Mouse (Mus musculus): ENCODE results near the gene Rgp1.

Gene Rgp1

DNA sequence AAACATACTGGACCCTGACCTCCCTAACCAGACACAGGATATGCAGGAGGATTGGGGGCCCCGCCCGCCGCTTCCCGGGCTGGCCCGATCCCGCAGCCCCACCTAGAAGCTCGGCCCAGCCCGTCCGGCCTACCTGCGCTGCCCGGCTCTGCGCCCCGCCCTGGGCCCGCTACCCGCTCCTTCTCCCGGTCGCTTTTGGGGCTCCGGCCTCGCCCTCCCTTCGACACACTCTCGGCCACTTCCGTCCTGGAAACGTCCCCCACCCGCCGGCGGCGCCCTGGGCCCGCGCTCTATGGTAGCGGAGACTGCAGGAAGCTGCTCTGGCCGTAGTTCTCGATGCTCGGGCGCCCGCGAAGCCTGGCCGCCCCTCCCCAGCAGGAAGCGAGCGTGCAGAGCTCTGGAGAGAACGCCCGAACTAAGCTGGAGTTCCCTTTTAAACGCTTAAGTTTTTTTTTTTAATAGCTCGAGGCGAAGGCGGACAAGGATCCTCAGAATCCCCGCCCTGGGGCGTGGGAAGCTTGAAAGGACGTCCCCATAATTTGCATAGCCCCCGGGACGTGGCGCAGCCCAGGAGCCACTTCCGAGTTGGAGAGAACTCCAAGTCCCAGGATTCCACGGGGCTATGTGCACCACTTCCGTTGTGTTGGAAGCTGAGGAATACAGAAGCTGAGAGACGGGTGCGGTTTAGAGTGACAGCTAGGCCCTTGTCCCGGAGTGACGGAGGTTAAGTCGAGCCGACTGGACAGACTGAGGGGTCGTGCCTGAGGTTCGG is 16.3 kb upstream of the Rgp1 start, which contains the start of the genes Creb3 and Tln1:
TSS of gene Creb3 (plus strand) at position 336 of the 772 bp plus-strand sequence.
TSS of gene Tln1 (minus strand) at position 695 of the 772 bp plus-strand sequence.
- DNase-seq (ENCODE audit: low read depth, low spot score): peak; percentile 96

DNA sequence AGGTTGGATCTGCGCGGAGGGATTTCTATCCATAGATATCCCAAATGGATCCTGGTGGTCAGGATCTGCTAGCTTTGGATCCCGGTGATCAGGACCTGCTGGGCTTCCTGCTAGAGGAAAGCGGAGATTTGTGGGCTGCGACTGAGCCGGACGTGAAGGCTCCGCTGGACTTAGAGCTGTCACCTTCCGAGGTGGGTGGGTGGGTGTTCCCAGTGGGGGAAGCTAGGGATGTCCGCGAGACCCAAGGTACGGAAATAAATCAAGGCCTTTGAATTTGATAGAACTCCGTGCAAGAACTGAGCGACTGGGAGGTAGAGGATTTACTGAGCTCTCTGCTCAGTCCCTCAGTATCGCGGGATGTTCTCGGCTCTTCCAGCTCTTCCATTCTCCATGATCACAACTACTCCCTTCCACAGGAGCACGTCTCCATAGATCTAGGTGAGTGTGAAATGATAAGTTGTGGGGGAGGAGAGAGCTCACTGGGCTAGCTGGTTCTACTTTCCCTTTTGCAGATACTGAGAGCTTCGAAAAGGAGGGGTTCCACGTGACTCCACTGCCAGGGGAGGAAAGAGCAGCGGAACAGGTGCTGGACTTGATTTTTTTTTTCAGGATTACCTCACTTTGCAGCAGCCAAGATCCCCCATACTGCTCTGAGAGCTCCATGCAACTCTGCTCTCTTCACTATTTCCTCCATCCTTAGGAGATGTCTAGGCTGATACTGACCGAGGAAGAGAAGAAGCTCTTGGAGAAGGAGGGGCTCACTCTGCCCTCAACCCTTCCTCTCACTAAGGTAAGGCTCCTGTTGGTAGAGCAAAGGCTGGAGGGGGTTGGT is 15.5 kb upstream of the Rgp1 start:
- DNase-seq (ENCODE audit: low read depth, low spot score): peak; percentile 64

DNA sequence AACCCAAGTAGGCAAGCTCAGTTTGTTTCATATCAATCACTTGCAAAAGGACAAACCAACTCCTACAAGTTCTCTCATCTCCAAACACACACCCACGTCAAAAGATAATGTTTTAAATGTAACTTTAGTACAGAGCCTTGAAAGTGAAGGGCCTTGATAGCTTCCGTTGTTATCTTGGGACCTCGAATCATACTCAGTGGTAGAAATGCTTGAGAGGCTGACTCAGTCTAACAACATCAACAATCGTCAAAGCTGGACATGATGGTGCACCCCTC is 15.0 kb upstream of the Rgp1 start:
- no peak for DNase-seq (ENCODE audit: low read depth, low spot score)

DNA sequence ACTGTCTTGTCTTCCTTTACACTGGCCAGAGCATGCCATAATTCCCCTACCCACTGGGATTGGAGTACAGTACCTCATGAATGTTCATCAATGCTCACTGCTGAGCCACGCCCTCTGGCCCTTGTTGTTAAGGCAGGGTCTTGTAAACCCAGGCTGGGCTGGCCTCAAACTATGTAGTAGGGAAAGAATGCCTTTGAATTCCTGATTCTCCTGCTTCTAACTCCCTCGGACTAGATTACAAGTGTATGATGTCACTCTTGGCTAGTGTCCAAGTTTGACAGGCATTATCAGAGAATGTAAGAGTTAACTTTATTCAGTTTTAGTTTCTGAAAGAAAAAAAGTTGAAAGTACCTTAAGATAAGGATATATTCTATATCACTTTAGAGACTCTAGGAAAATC is 14.3 kb upstream of the Rgp1 start:
- no peak for DNase-seq (ENCODE audit: low read depth, low spot score)

DNA sequence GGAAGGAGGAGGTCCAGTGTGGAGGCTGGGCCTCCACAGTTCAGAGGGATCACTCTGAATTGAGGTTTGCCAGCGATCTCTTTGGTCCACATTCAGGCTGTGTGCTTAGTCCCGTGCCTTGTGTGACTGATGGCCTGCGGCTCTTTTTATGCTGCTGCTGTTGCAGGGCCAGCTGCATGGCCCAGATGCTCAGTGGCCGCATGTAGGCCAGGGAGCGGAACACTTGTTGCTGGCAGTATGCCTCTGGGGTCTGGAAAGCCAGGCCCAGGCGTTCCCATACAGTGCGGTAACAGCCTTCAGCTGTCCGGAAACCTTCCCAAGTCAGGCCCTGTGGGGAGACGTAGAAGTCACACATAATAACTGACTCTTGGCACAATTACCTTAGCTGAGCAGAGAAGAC is 11.4 kb upstream of the Rgp1 start:
- DNase-seq (ENCODE audit: low read depth, low spot score): no peak

DNA sequence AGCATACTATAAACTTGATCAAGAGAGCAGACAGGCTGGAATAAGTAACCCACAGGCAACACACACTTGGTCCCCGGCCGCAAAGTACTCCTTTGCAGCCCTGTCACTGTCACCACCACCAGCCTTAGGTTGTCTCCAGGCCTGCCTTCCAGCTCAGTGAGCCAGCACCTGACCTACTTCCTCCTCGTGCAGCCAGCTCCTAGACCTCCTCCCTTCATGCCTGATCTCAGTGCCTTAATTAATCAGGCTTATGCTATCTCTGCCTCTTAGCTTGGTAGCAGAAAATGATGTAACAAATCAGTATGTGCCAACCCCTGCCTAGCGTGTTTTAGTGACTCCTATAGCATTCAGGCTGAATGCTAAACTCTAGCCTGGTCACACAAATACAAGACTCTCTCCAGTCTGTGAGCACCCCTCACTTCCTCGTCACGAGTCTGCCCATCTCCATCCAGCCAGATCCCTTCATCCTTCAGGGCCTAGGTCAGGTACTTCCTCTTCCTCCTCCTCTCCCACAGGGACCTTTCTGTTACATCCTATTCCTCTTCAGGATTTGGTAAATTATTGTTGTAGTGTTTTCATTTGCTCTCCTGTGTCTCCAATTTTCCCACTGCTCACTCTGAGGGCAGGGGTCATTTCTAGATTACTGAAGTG is 7.0 kb upstream of the Rgp1 start:
- DNase-seq (ENCODE audit: low read depth, low spot score): no peak

DNA sequence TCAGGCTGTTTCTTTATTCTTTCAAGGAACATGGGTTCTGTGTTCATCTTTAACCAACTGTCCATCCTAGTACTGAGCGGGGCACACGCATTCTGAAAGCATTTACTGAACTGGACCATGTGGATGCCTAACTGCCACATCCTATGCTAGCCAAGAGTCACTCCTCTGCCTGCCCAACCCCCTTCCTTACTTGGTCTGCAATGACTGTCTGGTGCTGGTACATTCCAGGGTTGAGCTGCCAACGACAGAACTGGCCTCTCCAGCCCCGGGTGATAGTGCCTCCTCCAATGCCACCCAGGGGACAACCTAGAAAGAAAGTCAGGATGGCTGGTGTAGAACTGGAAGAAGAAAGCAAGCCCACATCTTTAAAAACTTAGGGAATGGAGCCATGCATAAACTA is 5.0 kb upstream of the Rgp1 start:
- DNase-seq (ENCODE audit: low read depth, low spot score): no peak

DNA sequence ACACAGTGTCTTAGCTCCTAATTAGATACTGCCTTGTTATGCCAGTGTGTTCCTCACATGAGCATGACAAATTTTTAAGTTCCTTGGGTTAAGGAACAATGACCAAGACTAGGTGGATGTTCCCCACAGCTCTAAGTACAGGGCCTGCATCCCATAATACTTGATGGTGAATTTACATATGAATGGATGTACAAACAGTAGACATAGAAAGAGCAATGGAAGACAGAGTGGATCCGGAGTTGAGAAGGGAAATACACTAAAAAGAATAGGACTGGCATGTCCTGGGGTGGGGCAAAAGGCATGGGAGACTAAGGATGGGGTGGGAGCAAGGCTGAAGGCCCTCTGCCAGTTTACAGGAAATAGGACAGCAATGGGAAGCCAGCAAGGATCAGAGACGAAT is 3.2 kb upstream of the Rgp1 start:
- no peak for DNase-seq (ENCODE audit: low read depth, low spot score)

DNA sequence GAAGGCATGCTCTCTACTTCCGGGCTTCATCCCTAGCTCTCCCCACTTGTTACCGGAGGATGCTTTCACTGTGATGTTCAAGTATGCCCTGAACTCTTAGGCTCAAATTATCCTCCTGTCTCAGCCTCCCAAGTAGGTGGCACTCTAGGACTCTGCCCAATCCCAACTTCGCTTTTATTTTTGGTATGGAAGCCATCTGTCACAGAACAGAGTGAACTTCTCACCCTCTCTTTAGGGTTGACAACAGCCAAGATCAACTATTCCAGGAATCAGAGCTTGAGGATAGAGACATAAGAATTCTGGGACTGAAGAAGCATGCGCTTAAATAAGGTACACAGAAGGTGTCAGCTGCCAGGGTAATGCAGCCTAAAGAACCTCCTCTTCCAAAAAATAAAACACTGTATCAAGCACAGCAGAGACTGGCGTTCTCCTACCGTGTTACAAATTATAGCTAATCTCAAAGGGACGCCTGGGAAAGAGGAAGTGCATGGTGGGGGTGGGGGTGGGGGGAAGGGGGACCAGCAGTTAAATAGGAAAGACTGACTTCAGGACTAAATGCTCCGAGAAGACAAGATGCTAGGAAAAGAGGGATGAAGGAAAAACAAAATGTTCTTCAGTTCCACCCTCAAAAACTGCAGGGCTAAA is 1.2 kb upstream of the Rgp1 start:
- no peak for DNase-seq (ENCODE audit: low read depth, low spot score)

DNA sequence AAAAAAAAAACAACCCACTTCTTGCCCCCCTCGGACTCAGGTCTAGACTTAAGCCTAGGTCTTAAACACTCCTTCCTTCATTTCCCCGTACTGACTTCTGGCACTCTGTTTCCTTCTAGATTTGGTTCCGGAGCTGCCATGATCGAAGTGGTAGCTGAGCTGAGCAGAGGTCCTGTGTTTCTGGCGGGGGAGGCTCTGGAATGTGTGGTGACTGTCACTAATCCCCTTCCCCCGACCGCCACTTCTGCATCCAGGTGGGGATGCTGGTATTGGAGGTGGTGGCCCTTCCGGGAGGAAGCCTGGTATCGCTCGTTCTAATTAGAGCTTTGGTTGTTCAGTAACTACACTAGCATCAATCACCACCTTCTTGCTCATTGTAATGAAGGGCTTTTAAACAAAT is 741 bp downstream of the Rgp1 start:
- no peak for DNase-seq (ENCODE audit: low read depth, low spot score)

DNA sequence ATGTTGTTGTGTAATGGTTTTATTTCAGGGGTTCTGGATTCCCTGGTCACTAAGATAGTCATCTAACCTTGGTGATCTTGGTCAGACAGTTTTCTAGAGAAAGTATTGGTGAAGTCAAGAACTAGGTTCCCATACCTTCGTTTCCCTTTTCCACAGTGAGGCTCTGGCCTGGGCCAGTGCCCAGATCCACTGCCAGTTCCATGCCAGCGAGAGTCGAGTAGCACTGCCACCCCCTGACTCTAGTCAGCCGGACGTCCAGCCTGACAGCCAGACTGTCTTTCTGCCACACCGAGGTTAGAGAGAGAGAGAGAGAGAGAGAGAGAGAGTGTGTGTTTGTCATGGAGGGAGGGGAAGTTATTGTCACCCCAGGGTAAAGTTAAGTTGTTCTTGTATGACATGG is 1.2 kb downstream of the Rgp1 start:
- DNase-seq (ENCODE audit: low read depth, low spot score): no peak

DNA sequence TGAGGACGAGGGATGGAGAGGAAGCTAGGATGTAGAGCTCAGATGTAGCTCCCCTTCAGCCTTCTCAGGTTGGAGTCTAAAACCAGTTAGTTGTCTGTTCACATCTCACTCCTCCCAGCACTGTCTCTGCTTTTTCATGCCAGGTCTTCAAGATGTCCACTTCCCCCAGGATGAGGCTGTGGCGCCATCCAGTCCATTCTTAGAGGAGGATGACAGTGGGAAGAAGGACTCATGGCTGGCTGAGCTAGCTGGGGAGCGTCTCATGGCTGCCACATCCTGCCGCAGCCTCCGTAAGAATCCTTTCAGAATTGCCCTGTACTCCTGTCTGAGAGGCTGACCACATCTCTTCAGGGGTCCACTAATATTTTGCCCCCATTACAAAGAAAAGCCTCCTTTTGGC is 2.2 kb downstream of the Rgp1 start:
- no peak for DNase-seq (ENCODE audit: low read depth, low spot score)

DNA sequence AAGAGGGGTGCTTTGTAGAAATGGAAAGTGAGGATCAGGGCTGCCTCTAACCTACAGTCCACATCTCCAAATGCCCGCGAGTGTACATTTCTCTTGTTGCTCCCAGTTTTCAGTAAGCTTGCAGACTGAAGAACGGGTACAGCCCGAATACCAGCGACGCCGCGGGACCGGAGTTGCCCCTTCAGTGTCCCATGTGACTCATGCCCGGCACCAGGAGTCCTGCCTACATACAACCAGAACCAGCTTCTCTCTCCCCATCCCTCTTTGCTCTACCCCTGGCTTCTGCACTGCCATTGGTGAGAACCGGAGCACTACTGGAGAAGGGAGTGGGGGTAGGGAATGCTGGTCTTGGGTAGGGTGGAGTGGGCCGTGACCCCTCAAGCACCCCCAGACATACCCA is 2.9 kb downstream of the Rgp1 start:
- DNase-seq (ENCODE audit: low read depth, low spot score): no peak

DNA sequence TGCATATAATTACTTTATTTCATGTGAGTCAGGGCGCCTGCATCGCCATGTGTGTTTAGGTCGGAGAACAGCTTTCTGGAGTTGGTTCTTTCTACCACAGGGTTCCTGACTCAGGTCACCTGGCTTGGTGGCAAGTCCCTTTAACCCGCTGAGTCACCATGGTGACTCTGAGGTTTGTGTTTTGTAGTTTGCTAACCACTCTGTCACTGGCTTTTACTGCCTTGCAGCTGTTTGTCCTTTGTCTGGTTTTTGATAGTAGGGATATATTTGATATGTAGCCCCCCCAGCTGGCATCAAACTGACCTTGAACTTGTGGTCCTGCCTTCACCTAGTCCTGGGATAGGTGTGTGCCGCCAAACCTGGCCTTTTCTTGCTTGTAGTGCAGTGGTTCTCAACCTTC is 3.7 kb downstream of the Rgp1 start:
- DNase-seq (ENCODE audit: low read depth, low spot score): no peak

DNA sequence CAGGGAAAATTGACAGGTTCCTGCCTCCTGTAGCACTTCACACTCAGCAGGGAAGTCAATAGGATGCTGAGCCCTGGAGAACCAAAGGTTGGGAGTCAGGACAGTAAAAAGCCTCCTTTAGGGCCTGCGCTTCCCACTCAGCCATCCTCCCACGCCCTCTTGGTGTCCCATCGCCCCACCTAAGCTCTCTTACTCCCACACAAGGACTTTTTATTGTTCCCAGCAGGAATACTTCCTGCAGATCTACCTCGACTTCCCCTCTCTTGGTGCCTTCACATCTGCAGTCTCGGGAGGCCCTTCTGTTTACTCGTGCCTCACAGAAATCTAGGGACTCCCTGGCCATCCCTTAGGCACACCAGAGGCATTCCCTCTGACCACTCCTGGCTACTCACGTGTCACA is 4.9 kb downstream of the Rgp1 start:
- DNase-seq (ENCODE audit: low read depth, low spot score): no peak

DNA sequence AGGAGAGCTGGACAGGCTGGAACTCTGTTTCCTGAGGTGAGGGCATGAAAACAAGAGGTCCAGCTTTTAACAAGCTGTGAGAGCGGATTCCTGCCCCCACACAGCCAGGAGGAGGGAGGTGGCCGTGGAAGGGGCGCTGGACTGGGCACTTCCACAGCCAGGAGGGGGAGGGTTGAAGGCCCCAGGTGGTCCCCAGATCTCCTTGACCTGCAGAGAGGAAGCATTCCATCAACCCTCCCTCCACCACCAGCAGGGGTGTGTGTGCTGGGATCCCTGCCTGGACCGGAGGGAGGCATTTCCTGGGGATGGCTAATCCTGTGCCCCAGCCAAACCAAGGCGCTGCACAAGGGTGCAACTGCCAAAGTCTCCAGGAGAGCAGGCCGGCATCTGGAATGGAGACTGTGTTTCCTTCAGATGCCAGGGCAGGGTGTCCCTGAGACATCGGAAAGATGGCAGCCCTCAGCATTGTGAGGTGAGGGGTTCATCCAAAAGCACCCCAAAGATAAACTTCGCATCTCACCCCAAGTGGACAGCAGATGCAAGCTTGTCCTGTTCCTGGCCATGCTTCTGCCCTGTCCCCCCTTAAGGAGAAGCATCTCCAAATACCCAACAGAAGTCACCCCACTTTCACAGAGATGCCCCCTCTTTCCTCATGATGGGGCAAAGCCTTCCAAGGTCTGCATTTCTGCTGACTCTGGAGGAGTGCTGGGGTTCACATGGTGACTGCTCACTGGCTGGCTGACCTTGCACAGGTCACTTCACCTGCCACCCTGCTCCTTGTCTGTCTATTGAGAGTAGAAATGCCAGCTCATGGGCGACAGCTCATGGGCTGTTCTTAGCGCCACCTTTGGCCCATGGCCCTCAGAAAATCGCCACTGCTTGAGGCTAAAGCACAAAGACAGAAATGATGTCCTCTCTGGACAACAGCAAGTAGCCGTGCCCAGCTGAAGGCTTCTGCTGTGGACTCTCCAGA is 6.2 kb downstream of the Rgp1 start, which contains the start of gene Msmp:
TSS of gene Msmp (minus strand) at position 51 of the 973 bp plus-strand sequence.
- no peak for DNase-seq (ENCODE audit: low read depth, low spot score)

DNA sequence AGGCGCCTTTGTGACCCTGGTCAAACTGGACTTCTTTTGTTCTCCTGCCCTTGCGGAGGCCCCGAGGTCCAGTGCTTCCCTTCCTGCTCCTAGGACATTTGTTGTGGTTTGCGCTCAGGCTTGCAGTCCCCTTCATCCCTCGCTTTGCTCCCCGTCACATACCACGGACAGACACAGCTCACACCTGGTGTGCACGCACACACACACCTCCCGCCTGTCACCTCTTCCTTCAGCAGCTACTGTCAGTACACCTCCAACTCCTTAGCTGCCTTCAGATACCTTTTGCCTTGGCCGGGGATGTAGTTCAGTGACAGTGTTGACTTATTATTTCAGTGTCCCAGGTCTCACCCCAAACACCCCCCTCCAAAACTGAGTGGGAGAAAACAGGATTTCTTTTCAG is 7.2 kb downstream of the Rgp1 start:
- DNase-seq (ENCODE audit: low read depth, low spot score): no peak

DNA sequence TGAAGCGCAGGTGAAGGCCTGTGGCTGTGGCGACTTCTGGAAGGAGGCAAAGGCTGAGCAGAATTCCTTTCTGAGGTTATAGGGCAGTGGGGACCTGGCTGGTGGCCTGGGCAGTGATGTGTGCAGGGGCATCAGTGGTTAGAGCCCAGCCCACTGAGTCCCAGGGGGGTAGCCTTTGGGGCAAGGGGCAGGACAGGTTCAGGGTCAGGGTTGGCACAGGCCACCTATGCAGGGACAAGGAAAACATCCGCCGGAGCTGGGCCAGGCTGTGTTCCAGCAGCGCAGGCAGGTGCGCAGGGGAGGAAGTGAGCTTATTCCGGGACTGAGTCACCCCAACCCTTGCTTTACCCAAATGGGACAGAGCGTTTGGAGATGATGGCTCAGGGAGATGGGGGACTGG is 7.9 kb downstream of the Rgp1 start:
- DNase-seq (ENCODE audit: low read depth, low spot score): no peak

DNA sequence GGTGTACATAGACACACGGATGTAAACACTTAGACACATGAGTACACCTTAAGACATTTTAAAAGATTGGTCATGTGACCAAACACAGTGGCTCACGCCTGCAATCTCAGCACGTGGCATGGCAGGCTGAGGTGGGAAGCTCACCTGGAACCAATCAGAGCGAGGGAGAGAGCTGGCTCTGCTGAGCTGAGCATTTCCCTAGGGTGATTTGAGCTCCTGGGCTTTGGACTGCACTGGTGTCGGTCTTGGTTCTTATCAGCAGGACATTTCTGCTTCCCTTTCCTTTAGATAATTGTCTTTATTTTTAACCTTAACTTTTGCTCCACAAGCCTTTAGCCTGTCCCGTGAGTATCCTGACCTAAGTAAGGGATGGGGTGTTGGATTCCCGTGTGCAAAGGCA is 9.2 kb downstream of the Rgp1 start:
- no peak for DNase-seq (ENCODE audit: low read depth, low spot score)

DNA sequence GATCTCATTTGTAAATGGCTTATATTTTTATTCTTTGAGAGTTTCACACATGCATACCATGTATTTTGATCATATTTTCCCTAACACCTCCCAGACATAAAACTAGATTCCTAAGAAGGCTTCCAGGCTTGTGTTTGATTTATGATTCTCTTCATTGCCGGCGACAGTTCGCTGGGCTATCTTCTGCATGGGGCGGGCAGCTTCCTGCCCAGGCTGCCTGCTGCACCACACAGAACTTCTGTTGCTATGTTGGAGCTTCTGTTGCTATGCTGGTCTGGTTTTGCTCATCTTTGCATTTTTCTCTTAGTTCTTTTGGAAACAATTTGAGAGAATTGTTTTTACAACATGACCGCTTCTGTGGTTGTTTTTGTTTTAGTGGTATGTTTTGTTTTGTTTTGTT is 13.0 kb downstream of the Rgp1 start:
- no peak for DNase-seq (ENCODE audit: low read depth, low spot score)

DNA sequence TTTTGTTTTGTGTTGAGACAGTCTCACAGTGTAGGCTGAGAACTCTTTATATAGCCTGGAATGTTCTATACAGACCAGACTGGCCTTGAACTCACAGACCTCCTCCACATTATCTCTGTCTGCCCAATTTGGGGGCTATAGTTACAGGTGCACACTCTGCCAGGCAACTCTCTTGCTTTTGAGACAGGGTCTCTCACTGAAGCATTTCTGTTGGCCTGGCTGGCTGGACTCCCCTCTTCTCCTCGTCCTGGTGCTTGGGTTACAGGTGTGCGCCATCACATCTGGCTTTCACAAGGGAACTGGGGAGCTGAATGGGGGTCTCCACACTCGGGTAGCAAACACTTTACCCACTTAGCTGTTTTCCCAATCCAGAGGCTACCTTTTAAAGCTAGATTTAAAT is 13.4 kb downstream of the Rgp1 start:
- DNase-seq (ENCODE audit: low read depth, low spot score): no peak
